Mouse (Mus musculus) bone marrow macrophage, adult 2 months (primary cell): Measurements from ENCODE around the gene Antxr2.

Experiments used
- CTCF ChIP-seq: IDR thresholded peaks from 2 replicates; pipeline ENCODE4 v1.5.1; 2012; ENCODE audit warnings: low read depth, mild to moderate bottlenecking, low read length, moderate library complexity
- POLR2A ChIP-seq: IDR thresholded peaks from 2 replicates; pipeline ENCODE4 v1.6.1; 2012; ENCODE audit warnings: mild to moderate bottlenecking, low read depth, low read length, borderline replicate concordance

DNA sequence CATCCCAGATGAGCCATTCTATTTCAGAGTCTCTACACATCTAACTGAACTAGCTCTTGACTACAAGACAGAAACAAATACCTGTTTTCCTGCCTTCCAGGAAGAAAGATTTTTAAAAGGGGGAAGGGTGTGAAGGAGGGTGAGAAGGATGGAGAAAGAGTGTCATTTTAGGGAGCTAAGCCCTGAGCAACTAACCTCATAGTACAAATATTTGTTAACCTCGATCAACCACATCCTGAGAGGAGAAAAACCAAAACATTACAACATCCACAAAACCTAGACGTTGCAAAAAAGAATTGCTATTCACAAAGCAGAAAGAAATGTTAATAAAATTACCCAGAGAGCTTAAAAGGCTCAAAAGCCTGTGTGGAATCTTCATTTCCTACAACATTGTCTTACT lies 66.4 kb downstream of the Antxr2 start:
- TF ChIP-seq CTCF (no peak), POLR2A (no peak)
